Mouse (Mus musculus): Measurements from ENCODE around the gene Arpc4.

The Arpc4 gene

GRCm38 (mm10) chr6:113404649-113405448 is 26.9 kb downstream of the Arpc4 start:
- DNase-seq (ENCODE audit: low spot score in 2 of 2): no peak

DNA sequence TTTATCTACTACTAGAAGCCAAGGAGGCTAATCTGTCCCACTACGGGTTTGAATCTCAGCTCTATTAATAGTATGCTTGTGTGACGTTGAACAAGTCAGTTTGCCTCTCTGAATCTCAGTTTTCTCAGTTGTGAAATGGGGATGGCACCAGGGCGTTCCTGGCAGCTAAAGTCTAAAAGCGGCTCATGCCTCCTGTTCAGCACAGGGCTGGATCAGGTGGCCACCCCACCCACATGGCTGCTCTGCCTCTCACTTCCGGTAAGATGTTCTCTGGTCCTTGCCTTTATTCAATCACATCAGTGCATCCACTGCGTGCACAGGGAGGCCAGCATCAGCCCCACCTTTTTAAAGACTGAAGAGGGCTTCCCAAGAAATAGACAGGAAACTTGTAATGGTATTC is 27.6 kb downstream of the Arpc4 start:
- DNase-seq (ENCODE audit: low spot score in 2 of 2): peak; percentile 61 to 82

DNA sequence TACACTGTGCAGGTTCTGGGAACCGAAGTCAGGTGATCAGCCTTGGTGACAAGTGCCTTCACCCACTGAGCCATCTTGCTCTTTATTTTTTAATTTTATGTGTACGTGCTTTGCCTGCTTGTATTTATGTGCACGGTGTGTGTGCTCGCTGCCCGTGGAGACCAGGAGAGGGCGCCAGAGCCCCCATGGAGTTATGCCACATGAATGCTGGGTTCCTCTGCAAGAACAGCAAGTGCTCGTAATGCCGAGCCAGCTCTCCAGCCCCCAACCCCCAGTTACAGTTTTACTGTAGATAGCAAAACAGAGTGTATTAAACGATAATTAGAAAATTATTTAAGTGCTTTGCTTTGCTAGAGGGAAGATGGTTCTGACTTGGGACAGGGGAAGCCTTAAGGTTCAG is 28.8 kb downstream of the Arpc4 start:
- DNase-seq (ENCODE audit: low spot score in 2 of 2): no peak

- no peak for DNase-seq (ENCODE audit: low spot score in 2 of 2)
These were observed 32.1 kb downstream of the Arpc4 start for GRCm38 (mm10) chr6:113410001-113410400.

DNA sequence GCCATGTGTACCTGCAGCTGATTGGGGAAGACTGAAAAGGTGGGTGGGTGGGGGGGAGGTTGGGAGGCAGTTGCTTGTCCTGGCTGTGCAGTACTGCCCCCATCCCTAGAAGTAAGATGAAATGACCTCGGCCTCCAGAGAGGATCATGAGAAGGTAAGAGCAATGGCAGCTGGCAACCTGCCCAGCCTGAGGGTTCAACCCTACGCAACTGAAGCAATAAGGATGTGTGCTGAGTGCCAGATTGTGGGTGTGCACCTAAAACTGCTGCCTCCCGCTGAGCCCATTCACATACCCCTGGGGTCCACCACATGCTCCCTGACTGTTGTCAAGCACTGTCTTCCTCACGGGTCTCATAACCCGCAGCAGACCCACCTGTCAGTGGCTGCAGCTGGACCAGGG is 38.5 kb downstream of the Arpc4 start:
- no peak for DNase-seq (ENCODE audit: low spot score in 2 of 2)

- no peak for DNase-seq (ENCODE audit: low spot score in 2 of 2)
These were observed 40.7 kb downstream of the Arpc4 start for GRCm38 (mm10) chr6:113418441-113419198.

GRCm38 (mm10) chr6:113419199-113419587 is 41.3 kb downstream of the Arpc4 start, which contains the start of gene Rpusd3:
Gene Rpusd3, minus strand, starts transcription at chr6:113419340.
- peak; percentile 92 for DNase-seq (ENCODE audit: low spot score in 2 of 2)

- DNase-seq (ENCODE audit: low spot score in 2 of 2): no peak
These were observed 45.1 kb downstream of the Arpc4 start for GRCm38 (mm10) chr6:113423000-113423399.

GRCm38 (mm10) chr6:113424187-113424586 is 46.3 kb downstream of the Arpc4 start:
- no peak for DNase-seq (ENCODE audit: low spot score in 2 of 2)

DNA sequence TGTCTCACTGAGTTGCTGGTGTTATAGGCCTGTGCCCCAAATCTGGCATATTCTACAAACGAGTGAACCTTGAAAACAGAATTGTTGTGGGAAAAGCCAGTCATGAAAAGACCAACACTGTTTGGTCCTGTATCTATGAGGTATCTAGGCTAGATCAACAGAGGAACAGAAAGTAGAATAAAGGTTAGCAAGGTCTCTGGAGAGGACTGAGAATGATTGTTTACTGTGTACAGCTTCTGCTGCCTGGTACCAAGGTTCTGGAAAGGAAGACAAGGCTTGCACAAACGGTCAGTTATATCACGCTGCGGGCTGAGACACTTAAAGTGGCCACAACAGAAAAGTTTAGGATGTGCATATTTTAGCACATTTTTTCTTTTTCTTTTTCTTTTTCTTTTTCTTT is 48.8 kb downstream of the Arpc4 start:
- no peak for DNase-seq (ENCODE audit: low spot score in 2 of 2)

DNA sequence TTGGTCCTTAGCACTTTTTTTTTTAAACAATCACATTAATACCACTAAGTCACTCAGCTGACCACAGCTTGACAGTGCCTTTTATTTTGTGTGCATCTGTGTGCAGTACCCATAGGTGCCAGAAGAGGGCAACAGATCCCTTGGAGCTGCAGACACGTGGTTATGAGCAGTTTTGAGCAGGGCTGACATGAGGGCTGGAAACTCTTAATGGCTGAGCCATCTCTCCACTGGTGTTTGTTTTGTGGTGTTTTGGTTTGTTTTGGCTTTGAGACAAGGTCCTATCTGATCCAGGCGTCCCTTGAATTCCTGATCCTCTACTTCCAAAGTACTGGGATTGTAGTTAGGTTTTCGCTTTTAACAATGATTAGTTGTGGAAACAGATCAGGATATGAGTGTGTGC is 49.5 kb downstream of the Arpc4 start:
- no peak for DNase-seq (ENCODE audit: low spot score in 2 of 2)

- no peak for DNase-seq (ENCODE audit: low spot score in 2 of 2)
These were observed 50.1 kb downstream of the Arpc4 start for GRCm38 (mm10) chr6:113428006-113428405.

GRCm38 (mm10) chr6:113429965-113430364 is 52.0 kb downstream of the Arpc4 start:
- no peak for DNase-seq (ENCODE audit: low spot score in 2 of 2)

GRCm38 (mm10) chr6:113430846-113431245 is 52.9 kb downstream of the Arpc4 start:
- DNase-seq (ENCODE audit: low spot score in 2 of 2): no peak

- DNase-seq (ENCODE audit: low spot score in 2 of 2): no peak
These were observed 53.9 kb downstream of the Arpc4 start for GRCm38 (mm10) chr6:113431801-113432200.

GRCm38 (mm10) chr6:113433661-113434060 is 55.7 kb downstream of the Arpc4 start:
- no peak for DNase-seq (ENCODE audit: low spot score in 2 of 2)

- DNase-seq (ENCODE audit: low spot score in 2 of 2): no peak
These were observed 56.8 kb downstream of the Arpc4 start for GRCm38 (mm10) chr6:113434691-113435090.

GRCm38 (mm10) chr6:113435664-113436205 is 57.8 kb downstream of the Arpc4 start, which contains the start of gene Cidec:
Gene Cidec, minus strand, starts transcription at chr6:113435760.
- no peak for DNase-seq (ENCODE audit: low spot score in 2 of 2)

- DNase-seq (ENCODE audit: low spot score in 2 of 2): no peak
These were observed 59.2 kb downstream of the Arpc4 start for GRCm38 (mm10) chr6:113437135-113437534.

GRCm38 (mm10) chr6:113438721-113439430 is 61.0 kb downstream of the Arpc4 start:
- DNase-seq (ENCODE audit: low spot score in 2 of 2): no peak
